Mouse (Mus musculus) left cerebral cortex, postnatal 4 days (tissue): ENCODE results near the gene C1ql4. TPM values are rescaled to one million over a fixed set of nuclear protein-coding genes. Genes with fewer than 3 reads are reported as not detected.

Experiments
- DNase-seq: peaks from one replicate; pipeline ENCODE4 v3.0.0-alpha.2; 2022
- intact Hi-C: fragments of 180-260 bp; cut with DNase I; formaldehyde crosslinking; loops from one replicate; pipeline ENCODE4 v1.15.1; 2025
- microRNA-seq: library from miRNA; unstranded; fragments of <30 nt; microRNA quantifications from one replicate; pipeline ENCODE4 v1.2.0, GENCODE M21; 2022
- total RNA-seq, 2 experiments: library from RNA; stranded (reverse); gene quantifications; 2 replicates each; pipeline ENCODE4 v1.2.3; 2021

C1ql4 gene
- total RNA-seq, 2 experiments from 2014 or later = not detected

DNA sequence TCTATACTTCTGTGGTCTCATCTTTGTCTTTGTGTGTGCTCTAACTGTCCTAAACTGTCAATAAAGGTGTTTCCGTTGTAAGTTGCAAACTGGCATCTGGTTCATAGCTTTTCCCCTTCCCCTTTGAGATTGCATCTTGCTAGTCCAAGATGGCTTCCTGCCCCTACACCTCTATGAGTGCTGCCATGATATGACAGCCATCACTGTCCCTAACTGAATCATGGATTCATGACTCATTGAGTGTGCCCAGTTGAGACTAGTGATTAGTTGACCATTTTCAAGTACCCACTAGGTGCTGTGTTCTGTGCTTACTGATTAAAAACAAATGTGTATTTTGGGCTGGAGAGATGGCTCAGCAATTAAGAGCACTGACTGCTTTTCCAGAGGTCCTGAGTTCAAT is 49.6 kb downstream of the C1ql4 start:
- intact Hi-C loops = loop anchor here (10.0 kb wide), 1 partner anchor 157 kb away; no protein-coding TSS in a partner anchor
- DNase-seq = no peak

DNA sequence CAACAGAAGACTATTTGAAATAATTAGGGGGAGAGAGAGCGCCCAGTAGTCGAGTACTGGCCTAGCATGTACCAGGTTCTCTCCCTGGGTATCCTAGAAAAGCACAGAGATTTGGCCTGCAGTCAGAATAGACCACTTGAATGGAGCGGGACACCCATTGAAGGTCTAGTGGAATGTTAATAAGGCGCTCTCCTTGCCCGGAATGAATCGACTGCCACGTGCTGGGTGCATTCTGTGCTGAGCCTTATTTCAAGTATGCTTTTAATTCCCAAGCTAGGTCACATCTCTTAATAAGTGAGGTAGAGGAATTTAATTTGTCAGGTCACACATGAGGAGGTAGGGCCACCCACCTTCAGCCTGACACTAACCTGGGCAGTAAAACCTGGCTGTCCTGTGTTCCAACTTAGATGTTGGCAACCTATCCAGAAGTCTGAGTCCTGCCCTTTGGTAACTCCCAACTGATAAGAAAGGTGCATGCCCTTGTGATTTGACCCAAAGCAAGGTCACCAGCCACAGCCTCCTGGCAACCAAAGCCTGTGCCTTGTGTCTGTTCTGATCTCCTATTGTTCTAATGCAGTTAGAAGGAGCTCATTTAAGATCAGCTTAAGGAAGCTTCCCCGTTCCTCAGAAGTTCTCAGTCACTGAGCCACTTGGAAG is 51.2 kb downstream of the C1ql4 start:
- intact Hi-C loops = loop anchor here (10.0 kb wide), 1 partner anchor 158 kb away; no protein-coding TSS in a partner anchor
- no peak for DNase-seq

DNA sequence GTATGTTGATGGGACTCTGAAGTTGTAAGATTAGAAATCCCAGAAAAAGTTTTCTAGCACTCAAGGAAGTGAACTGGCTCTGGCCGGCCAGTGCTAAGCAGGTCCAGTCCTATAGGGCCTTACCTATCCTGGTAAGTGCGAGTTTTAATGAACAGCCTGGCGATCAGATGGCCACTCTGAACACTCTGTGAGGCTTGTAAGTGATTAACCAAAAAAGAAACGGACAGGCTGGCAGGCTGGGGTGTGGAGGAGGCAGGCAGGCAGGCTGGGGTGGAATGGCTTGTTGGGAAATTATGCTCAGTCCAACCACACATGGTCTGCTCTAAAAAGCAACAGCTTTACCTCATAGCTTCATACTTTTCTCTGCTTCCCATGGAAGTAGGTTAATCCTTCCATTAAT is 52.2 kb downstream of the C1ql4 start:
- intact Hi-C loops = loop anchor here (10.0 kb wide), 1 partner anchor 159 kb away; no protein-coding TSS in a partner anchor
- no peak for DNase-seq

Small RNA genes within 50 kb of the gene (microRNA-seq; reads per million reads assigned to microRNA genes)
- not detected for gene Mir6960

Other genes starting within 250 kb of the C1ql4 start
- gene Kmt2d, start 216.6 kb downstream of the C1ql4 start, total RNA-seq = 10 to 100 TPM; 74.2 to 74.4 TPM
- 10 to 100 TPM; 18.3 to 18.4 TPM for gene Rhebl1, start 193.3 kb downstream of the C1ql4 start, total RNA-seq
- under 1 TPM; 0.28 to 0.36 TPM for gene Dhh, start 189.3 kb downstream of the C1ql4 start, total RNA-seq
- 10 to 100 TPM; 31.4 to 42.2 TPM for gene Lmbr1l, start 169.6 kb downstream of the C1ql4 start, total RNA-seq
- gene Tuba1b, start 153.3 kb downstream of the C1ql4 start, total RNA-seq = 1,000 to 10,000 TPM; 1,107 to 1,135 TPM
- gene Gm49450, start 134.3 kb downstream of the C1ql4 start, total RNA-seq = not detected
- 1,000 to 10,000 TPM; 8,276 to 8,744 TPM for gene Tuba1a, start 134.1 kb downstream of the C1ql4 start, total RNA-seq
- gene Tuba1c, start 57.9 kb downstream of the C1ql4 start, total RNA-seq = 100 to 1,000 TPM; 548 to 589 TPM
- gene Prph, start 32.6 kb downstream of the C1ql4 start, total RNA-seq = 1 to 10 TPM; 4.0 to 5.2 TPM
- gene Troap, start 13.2 kb downstream of the C1ql4 start, total RNA-seq = 1 to 10 TPM; 4.7 to 5.8 TPM
- gene Dnajc22, start 5.4 kb upstream of the C1ql4 start, total RNA-seq = under 1 TPM in 1 of 2 experiments, not detected in 1; 0.30 TPM
- 10 to 100 TPM; 39.7 to 46.0 TPM for gene Spats2, start 38.1 kb upstream of the C1ql4 start, total RNA-seq
- gene Kcnh3, start 137.0 kb upstream of the C1ql4 start, total RNA-seq = 10 to 100 TPM; 66.6 to 67.3 TPM
- gene Mcrs1, start 164.1 kb upstream of the C1ql4 start, total RNA-seq = 100 to 1,000 TPM; 136 to 139 TPM
- 100 to 1,000 TPM; 125 to 132 TPM for gene Prpf40b, start 207.3 kb upstream of the C1ql4 start, total RNA-seq
- 1 to 10 TPM in 1 of 2 experiments, under 1 TPM in 1; 0.64 to 1.3 TPM for gene Fam186b, start 208.1 kb upstream of the C1ql4 start, total RNA-seq